Comparison of ENCODE assay signal across 24 mouse cellular contexts in genomic region chr11:54157586-54157985, GRCm38 (mm10). TPM values are rescaled to one million over a fixed set of nuclear protein-coding genes. Genes with fewer than 3 reads are reported as not detected.
DNase-seq lines count a peak whose midpoint lies in the region; ATAC-seq and TF ChIP-seq lines count a peak whose summit lies in the region.
"Had no signal": no experiment of that assay in that cellular context is flagged by ENCODE, and none has a peak within 500 bp of the region (broad histone marks: within the 10 kb centered on the region; RNA-seq: fewer than 3 reads in every experiment).

No protein-coding gene starts in this region.

- no peak overlapping the region for H3K9ac ChIP-seq in lung, embryonic 14.5 days
- H3K9ac ChIP-seq: embryonic facial prominence, embryonic 15.5 days; heart, embryonic 12.5 days; hindbrain, embryonic 15.5 days had no signal

- H3K4me2 ChIP-seq in lung, embryonic 14.5 days = no peak overlapping the region
- H3K4me2 ChIP-seq: embryonic facial prominence, embryonic 15.5 days; heart, embryonic 12.5 days; hindbrain, embryonic 15.5 days had no signal

- TF ChIP-seq CTCF in lung, embryonic 14.5 days (IDR thresholded peaks at IDR 0.05; ENCODE audit: low read depth) = no peak
- TF ChIP-seq CTCF in layer of hippocampus, adult 2 months (conservative IDR thresholded peaks at IDR 0.05) = no peak

- H3K36me3 ChIP-seq in heart, embryonic 10.5 days = no peaks in the 10 kb centered on the region
- H3K36me3 ChIP-seq in lung, embryonic 14.5 days (ENCODE audit: insufficient read depth) = no peaks in the 10 kb centered on the region
- H3K36me3 ChIP-seq: embryonic facial prominence, embryonic 15.5 days; forebrain, embryonic 10.5 days; heart, embryonic 12.5 days; hindbrain, embryonic 10.5 days; hindbrain, embryonic 15.5 days had no signal

- peaks cover 2% of the 10 kb centered on the region; the same call in 1 of the 2 replicates for H3K4me1 ChIP-seq in heart, embryonic 10.5 days
- no peaks in the 10 kb centered on the region for H3K4me1 ChIP-seq in lung, embryonic 14.5 days (ENCODE audit: insufficient read depth)
- H3K4me1 ChIP-seq: forebrain, embryonic 10.5 days; hindbrain, embryonic 10.5 days; hindbrain, embryonic 15.5 days had no signal

- ATAC-seq in lung, embryonic 14.5 days (ENCODE audit: insufficient read depth) = no peak
- ATAC-seq: activated CD4-positive, CD25-positive, alpha-beta regulatory T cell, adult 4 months; Patski had no signal

- 88% methylated on average over 8 of the region's 8 CpGs for WGBS in heart, embryonic 10.5 days
- 71% methylated on average over 8 of the region's 8 CpGs for WGBS in lung, embryonic 14.5 days

- H3K27ac ChIP-seq in heart, embryonic 10.5 days = no peak overlapping the region
- H3K27ac ChIP-seq in lung, embryonic 14.5 days (ENCODE audit: low read depth) = no peak overlapping the region
- no peak overlapping the region for H3K27ac ChIP-seq in layer of hippocampus, adult 2 months
- H3K27ac ChIP-seq: embryonic facial prominence, embryonic 15.5 days; forebrain, embryonic 10.5 days; gastrocnemius, adult 2 months; hindbrain, embryonic 10.5 days; hindbrain, embryonic 15.5 days had no signal

- peak; percentile 92 for DNase-seq in heart, adult 11 months
- no peak for DNase-seq in heart, embryonic 10.5 days (ENCODE audit: low spot score)
- DNase-seq in lung, embryonic 14.5 days = peak; percentile 19
- no peak for DNase-seq in lung, postnatal 10 days
- peak; percentile 48 to 58 for DNase-seq in layer of hippocampus, adult 2 months (ENCODE audit: low spot score in 2 of 2)
- DNase-seq in layer of hippocampus, adult 9-11 months = peak; percentile 48
- no peak for DNase-seq in embryo, embryonic 10 days (ENCODE audit: low spot score)
- no peak for DNase-seq in kidney, postnatal 14 days
- DNase-seq: adrenal gland, postnatal 14 days; cerebellum, adult 18-20 months; cerebellum, adult 9-11 months; embryo, embryonic 11 days; gastrocnemius, adult 2 months; gastrocnemius, postnatal 25 days had no signal

- H3K4me3 ChIP-seq in heart, embryonic 10.5 days = no peak overlapping the region
- H3K4me3 ChIP-seq in lung, embryonic 14.5 days (ENCODE audit: low read depth, low read length) = no peak overlapping the region
- no peak overlapping the region for H3K4me3 ChIP-seq in layer of hippocampus, adult 2 months
- H3K4me3 ChIP-seq: embryonic facial prominence, embryonic 15.5 days; erythroblast, embryonic 14.5 days; forebrain, embryonic 10.5 days; gastrocnemius, adult 2 months; heart, embryonic 12.5 days; hindbrain, embryonic 10.5 days; hindbrain, embryonic 15.5 days had no signal

- H3K9me3 ChIP-seq in heart, embryonic 10.5 days = no peaks in the 10 kb centered on the region
- no peaks in the 10 kb centered on the region for H3K9me3 ChIP-seq in lung, embryonic 14.5 days (ENCODE audit: low read depth, low read length)
- H3K9me3 ChIP-seq: embryonic facial prominence, embryonic 15.5 days; forebrain, embryonic 10.5 days; heart, embryonic 12.5 days; hindbrain, embryonic 10.5 days; hindbrain, embryonic 15.5 days had no signal

- H3K27me3 ChIP-seq in heart, embryonic 10.5 days (ENCODE audit: insufficient read depth, poor library complexity, severe bottlenecking) = no peaks in the 10 kb centered on the region
- no peaks in the 10 kb centered on the region for H3K27me3 ChIP-seq in lung, embryonic 14.5 days (ENCODE audit: insufficient read depth, low read length)
- H3K27me3 ChIP-seq: CH12.LX; embryonic facial prominence, embryonic 15.5 days; heart, embryonic 12.5 days; hindbrain, embryonic 15.5 days; Patski had no signal

RNA-seq across cellular contexts. Expression of gene P4ha2, which starts 57.7 kb away (rescaled TPM):
- 57.7 and 69.0 TPM in 2 replicates for polyA plus RNA-seq in heart, embryonic 10.5 days (2016; fragmentation: Nextera tagmentation; extraction: Ambion mirVana)
- 26.0 and 28.4 TPM in 2 replicates for polyA plus RNA-seq in lung, embryonic 14.5 days (2014; fragmentation: Nextera tagmentation; extraction: Ambion mirVana)
- total RNA-seq in layer of hippocampus, adult 2 months (2021) = 10 to 100 TPM; 18.6 to 28.7 TPM
- total RNA-seq: granulocyte monocyte progenitor cell, adult 5-6 weeks had no signal
- polyA plus RNA-seq: activated CD4-positive, CD25-positive, alpha-beta regulatory T cell, adult 4 months; erythroblast, embryonic 14.5 days had no signal

Comparison
In these comparisons a context has a peak if more than half of its experiments do, and no peak if none do; other contexts are left out.
1. DNase-seq: peak in heart, adult 11 months (single experiment), lung, embryonic 14.5 days (single experiment), layer of hippocampus, adult 2 months (2 of 2) and layer of hippocampus, adult 9-11 months (single experiment); none in heart, embryonic 10.5 days (single experiment), lung, postnatal 10 days (single experiment), embryo, embryonic 10 days (single experiment) and kidney, postnatal 14 days (single experiment).